19 mouse cellular contexts compared by ENCODE assay signal in genomic region chr1:78682291-78682690, GRCm38 (mm10).
"Had no signal": no experiment of that assay in that cellular context is flagged by ENCODE, and none has a peak within 500 bp of the region (broad histone marks: within the 10 kb centered on the region; RNA-seq: fewer than 3 reads in every experiment).

No protein-coding gene starts in this region.

- H3K27me3 ChIP-seq: liver, embryonic 13.5 days; neural tube, embryonic 12.5 days; neural tube, embryonic 15.5 days; stomach, embryonic 15.5 days had no signal

- H3K9me3 ChIP-seq: liver, embryonic 13.5 days; neural tube, embryonic 12.5 days; neural tube, embryonic 15.5 days; stomach, embryonic 15.5 days had no signal

- H3K9ac ChIP-seq: liver, embryonic 13.5 days; neural tube, embryonic 12.5 days; neural tube, embryonic 15.5 days; stomach, embryonic 15.5 days had no signal

- H3K4me2 ChIP-seq: liver, embryonic 13.5 days; midbrain, embryonic 11.5 days; neural tube, embryonic 12.5 days; neural tube, embryonic 15.5 days; stomach, embryonic 15.5 days had no signal

- H3K4me3 ChIP-seq: layer of hippocampus, adult 2 months; left cerebral cortex, adult 2 months; liver, embryonic 13.5 days; neural tube, embryonic 12.5 days; neural tube, embryonic 15.5 days; stomach, embryonic 15.5 days had no signal

- H3K36me3 ChIP-seq: liver, embryonic 13.5 days; stomach, embryonic 15.5 days had no signal

- DNase-seq: kidney, postnatal 25 days; layer of hippocampus, postnatal 36 days; liver, embryonic 13.5 days; lung, adult 2 months; lung, postnatal 14 days; lung, postnatal 4 days; midbrain, embryonic 14.5 days; right cerebral cortex, adult 18-20 months; right cerebral cortex, postnatal 14 days; right cerebral cortex, postnatal 4 days; spleen, adult 18-20 months; thymus, postnatal 25 days had no signal

- H3K4me1 ChIP-seq: liver, embryonic 13.5 days; neural tube, embryonic 12.5 days; neural tube, embryonic 15.5 days; stomach, embryonic 15.5 days had no signal

- H3K27ac ChIP-seq: kidney, postnatal 0 days; layer of hippocampus, adult 2 months; left cerebral cortex, adult 2 months; liver, embryonic 13.5 days; neural tube, embryonic 12.5 days; neural tube, embryonic 15.5 days; stomach, embryonic 15.5 days had no signal
